Mouse (Mus musculus) MEL (cell line): ENCODE measurements around the gene Rbms2.

Source experiments
- CTCF ChIP-seq, 3 experiments: IDR thresholded peaks in 2 of 3; conservative IDR thresholded peaks in 1 of 3; 2 replicates each; pipeline ENCODE4 v1.5.1; 2011 to 2012; ENCODE audit warnings: low read length in 3 of 3, low read depth in 2 of 3, mild to moderate bottlenecking in 2 of 3, improper control_type of control experiment in 1 of 3, inconsistent platforms in 1 of 3, mixed read lengths in 1 of 3, moderate library complexity in 1 of 3; ENCODE audit not compliant: control insufficient read depth in 1 of 3, insufficient read depth in 1 of 3, poor library complexity in 1 of 3, severe bottlenecking in 1 of 3
- EP300 ChIP-seq, 2 experiments: IDR thresholded peaks; 2 replicates each; pipeline ENCODE4 v1.6.1; 2011; ENCODE audit warnings: improper control_type of control experiment in 2 of 2, low read length in 2 of 2, low read depth in 1 of 2, mild to moderate bottlenecking in 1 of 2
- KAT2A ChIP-seq: conservative IDR thresholded peaks from 2 replicates; pipeline ENCODE4 v1.6.1; 2012; ENCODE audit warnings: low read depth, low read length, improper control_type of control experiment, inconsistent platforms
- MAZ ChIP-seq: IDR thresholded peaks from 2 replicates; pipeline ENCODE4 v1.6.1; 2012; ENCODE audit warnings: low read depth, mild to moderate bottlenecking, inconsistent platforms, low read length, improper control_type of control experiment
- MXI1 ChIP-seq: IDR thresholded peaks from 2 replicates; pipeline ENCODE4 v1.6.1; 2011; ENCODE audit warnings: mild to moderate bottlenecking, low read depth, low read length, improper control_type of control experiment
- POLR2A ChIP-seq, 2 experiments: IDR thresholded peaks; 2 replicates each; pipeline ENCODE4 v1.6.1; 2011 to 2012; ENCODE audit warnings: low read length in 2 of 2, mild to moderate bottlenecking in 2 of 2, control low read depth in 1 of 2, improper control_type of control experiment in 1 of 2, low read depth in 1 of 2, moderate library complexity in 1 of 2; ENCODE audit not compliant: control insufficient read depth in 1 of 2, insufficient read depth in 1 of 2, poor library complexity in 1 of 2
- RAD21 ChIP-seq: IDR thresholded peaks from 2 replicates; pipeline ENCODE4 v1.6.1; 2011; ENCODE audit warnings: mild to moderate bottlenecking, low read depth, low read length, improper control_type of control experiment
- SIN3A ChIP-seq: IDR thresholded peaks from 2 replicates; pipeline ENCODE4 v1.6.1; 2012; ENCODE audit warnings: low read length, improper control_type of control experiment, inconsistent platforms
- TBP ChIP-seq: IDR thresholded peaks from 2 replicates; pipeline ENCODE4 v1.8.0; 2011; ENCODE audit warnings: low read depth, low read length, improper control_type of control experiment
- UBTF ChIP-seq: IDR thresholded peaks from 2 replicates; pipeline ENCODE4 v1.6.1; 2012; ENCODE audit warnings: low read depth, mild to moderate bottlenecking, inconsistent platforms, low read length, improper control_type of control experiment, moderate library complexity, borderline replicate concordance; ENCODE audit not compliant: insufficient read depth
- ZMIZ1 ChIP-seq: IDR thresholded peaks from 2 replicates; pipeline ENCODE4 v1.6.1; 2012; ENCODE audit warnings: low read depth, mild to moderate bottlenecking, inconsistent platforms, low read length, improper control_type of control experiment, moderate library complexity

GRCm38 (mm10) chr10:128133650-128134332, 46.3 kb downstream of the Rbms2 start:
- TF ChIP-seq CTCF (IDR thresholded peaks at IDR 0.05 in 2 of 3, conservative IDR thresholded peaks at IDR 0.05 in 1 of 3; ENCODE audit: control insufficient read depth in 1 of 3, insufficient read depth in 1 of 3, low read depth in 2 of 3, low read length in 3 of 3, poor library complexity in 1 of 3, severe bottlenecking in 1 of 3) (no peak), POLR2A (IDR thresholded peaks at IDR 0.05; ENCODE audit: control insufficient read depth in 1 of 2, insufficient read depth in 1 of 2, low read depth in 1 of 2, low read length in 2 of 2, poor library complexity in 1 of 2) (no peak), TBP (no peak), RAD21 (no peak), EP300 (IDR thresholded peaks at IDR 0.05; ENCODE audit: low read depth in 1 of 2, low read length in 2 of 2) (no peak), SIN3A (no peak), KAT2A (no peak), ZMIZ1 (no peak), MXI1 (no peak), MAZ (no peak), UBTF (no peak)
